Mouse (Mus musculus): ENCODE results near the gene Fam184a. TPM values are rescaled to one million over a fixed set of nuclear protein-coding genes. Genes with fewer than 3 reads are reported as not detected.

Fam184a gene
- polyA plus RNA-seq, 1 experiment from 2014 or later = 7.9 TPM

DNA sequence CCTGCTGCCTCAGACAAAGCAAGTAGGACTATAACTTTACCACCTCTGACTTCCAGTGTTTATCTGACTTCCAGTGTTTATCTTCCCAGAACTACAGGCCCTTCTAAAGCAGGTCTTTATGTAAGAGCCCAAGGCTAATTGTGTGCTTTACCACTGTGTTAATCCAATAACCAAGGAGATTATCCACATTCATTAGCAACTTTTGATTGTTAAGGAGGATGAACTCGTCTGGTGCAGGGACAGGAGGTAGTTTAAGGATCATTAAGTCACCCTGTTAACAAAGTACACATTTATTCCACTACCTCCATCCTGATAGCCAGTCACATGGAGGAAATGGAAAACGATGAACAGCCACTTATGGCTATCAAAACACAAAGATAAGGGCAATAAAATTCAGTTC is 25.6 kb downstream of the Fam184a start:
- no peaks in the 10 kb centered on the region for H3K4me1 ChIP-seq (ENCODE audit: control insufficient read depth, insufficient read depth, low read length)
- no peak overlapping the region for H3K27ac ChIP-seq (ENCODE audit: low read depth, low read length)
- ATAC-seq (ENCODE audit: insufficient read depth, low FRiP score, low TSS enrichment) = no peak
- H3K27me3 ChIP-seq (ENCODE audit: control insufficient read depth, insufficient read depth, low read length) = no peaks in the 10 kb centered on the region
- H3K4me2 ChIP-seq (ENCODE audit: low read depth) = no peak overlapping the region
- H3K9me3 ChIP-seq (ENCODE audit: control insufficient read depth, low read length) = no peaks in the 10 kb centered on the region
- WGBS = 56% methylated on average over 2 of the region's 2 CpGs
- H3K36me3 ChIP-seq (ENCODE audit: control insufficient read depth, insufficient read depth, low read length) = no peaks in the 10 kb centered on the region
- H3K9ac ChIP-seq (ENCODE audit: low read length) = no peak overlapping the region
- no peak overlapping the region for H3K4me3 ChIP-seq (ENCODE audit: low read depth, low read length)
- no peak for DNase-seq (ENCODE audit: low spot score)

DNA sequence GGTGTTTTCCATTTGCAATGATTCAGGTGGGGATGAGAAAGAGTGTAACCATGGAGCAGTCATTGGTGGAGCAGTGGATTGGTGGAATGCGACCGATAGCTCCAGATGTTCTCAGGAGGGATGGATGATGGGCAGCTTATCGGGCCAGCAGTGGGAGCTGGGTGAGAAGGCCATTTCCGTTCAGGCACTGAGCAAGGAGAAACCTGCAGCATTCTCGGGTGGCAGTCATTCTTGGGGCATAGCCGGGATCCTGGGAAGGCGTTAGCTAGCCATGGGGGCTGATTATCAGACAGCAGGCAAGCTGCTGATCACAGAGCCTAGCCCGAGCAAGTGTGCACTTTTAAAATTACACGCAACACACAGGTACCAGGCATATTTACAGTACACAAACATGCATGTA is 46.4 kb downstream of the Fam184a start:
- no peak overlapping the region for H3K4me2 ChIP-seq (ENCODE audit: low read depth)
- no peak overlapping the region for H3K9ac ChIP-seq (ENCODE audit: low read length)
- no peak overlapping the region for H3K4me3 ChIP-seq (ENCODE audit: low read depth, low read length)
- 91% methylated on average over 9 of the region's 9 CpGs for WGBS
- H3K9me3 ChIP-seq (ENCODE audit: control insufficient read depth, low read length) = no peaks in the 10 kb centered on the region
- H3K36me3 ChIP-seq (ENCODE audit: control insufficient read depth, insufficient read depth, low read length) = no peaks in the 10 kb centered on the region
- H3K27me3 ChIP-seq (ENCODE audit: control insufficient read depth, insufficient read depth, low read length) = no peaks in the 10 kb centered on the region
- ATAC-seq (ENCODE audit: insufficient read depth, low FRiP score, low TSS enrichment) = no peak
- H3K4me1 ChIP-seq (ENCODE audit: control insufficient read depth, insufficient read depth, low read length) = no peaks in the 10 kb centered on the region
- H3K27ac ChIP-seq (ENCODE audit: low read depth, low read length) = no peak overlapping the region
- DNase-seq (ENCODE audit: low spot score) = no peak

DNA sequence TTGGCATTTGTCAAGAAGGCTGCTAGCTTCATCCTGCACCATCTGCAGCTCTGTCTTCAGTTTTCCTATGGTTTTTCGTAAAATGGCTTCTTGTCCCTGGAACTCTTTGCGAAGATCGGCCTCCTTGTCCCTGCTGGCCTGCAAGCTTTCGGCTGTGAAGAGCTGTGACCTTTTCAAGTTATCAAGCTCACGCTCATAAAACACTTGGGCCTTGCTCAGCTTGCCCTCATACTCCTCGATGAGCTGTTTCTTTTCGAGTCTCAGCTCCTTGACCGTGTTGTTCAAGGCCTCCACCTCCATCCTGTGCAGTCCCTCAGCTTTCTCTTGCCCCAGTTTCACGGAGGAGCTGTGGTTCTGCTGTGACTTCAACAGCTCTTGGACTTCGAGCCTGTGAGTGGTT is 52.4 kb downstream of the Fam184a start:
- no peaks in the 10 kb centered on the region for H3K9me3 ChIP-seq (ENCODE audit: control insufficient read depth, low read length)
- H3K27ac ChIP-seq (ENCODE audit: low read depth, low read length) = no peak overlapping the region
- no peaks in the 10 kb centered on the region for H3K36me3 ChIP-seq (ENCODE audit: control insufficient read depth, insufficient read depth, low read length)
- H3K9ac ChIP-seq (ENCODE audit: low read length) = no peak overlapping the region
- no peaks in the 10 kb centered on the region for H3K4me1 ChIP-seq (ENCODE audit: control insufficient read depth, insufficient read depth, low read length)
- no peak for DNase-seq (ENCODE audit: low spot score)
- H3K4me3 ChIP-seq (ENCODE audit: low read depth, low read length) = no peak overlapping the region
- no peak overlapping the region for H3K4me2 ChIP-seq (ENCODE audit: low read depth)
- no peaks in the 10 kb centered on the region for H3K27me3 ChIP-seq (ENCODE audit: control insufficient read depth, insufficient read depth, low read length)
- 90% methylated on average over 10 of the region's 10 CpGs for WGBS
- no peak for ATAC-seq (ENCODE audit: insufficient read depth, low FRiP score, low TSS enrichment)

DNA sequence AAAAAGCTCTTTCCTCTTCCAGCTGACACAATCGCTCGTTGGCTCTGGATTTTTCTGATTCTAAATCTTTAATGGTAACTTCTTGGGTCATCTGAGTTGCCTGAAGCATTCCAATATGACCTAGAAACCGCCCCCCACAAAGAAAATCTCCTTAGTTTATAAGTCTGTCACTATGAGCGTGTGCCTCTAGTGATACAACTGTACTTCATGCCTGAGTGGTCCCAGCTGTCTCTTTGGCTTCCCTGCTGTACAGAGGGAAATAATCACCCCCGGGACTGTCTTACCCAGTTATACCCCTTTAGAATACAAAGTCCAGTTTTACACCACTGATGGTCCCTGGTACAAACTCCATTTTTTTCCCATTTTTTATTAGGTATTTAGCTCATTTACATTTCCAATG is 56.2 kb downstream of the Fam184a start:
- H3K27ac ChIP-seq (ENCODE audit: low read depth, low read length) = no peak overlapping the region
- no peaks in the 10 kb centered on the region for H3K27me3 ChIP-seq (ENCODE audit: control insufficient read depth, insufficient read depth, low read length)
- ATAC-seq (ENCODE audit: insufficient read depth, low FRiP score, low TSS enrichment) = no peak
- H3K36me3 ChIP-seq (ENCODE audit: control insufficient read depth, insufficient read depth, low read length) = no peaks in the 10 kb centered on the region
- no peak overlapping the region for H3K4me3 ChIP-seq (ENCODE audit: low read depth, low read length)
- no peak overlapping the region for H3K9ac ChIP-seq (ENCODE audit: low read length)
- no peaks in the 10 kb centered on the region for H3K4me1 ChIP-seq (ENCODE audit: control insufficient read depth, insufficient read depth, low read length)
- DNase-seq (ENCODE audit: low spot score) = no peak
- 83% methylated on average over 5 of the region's 5 CpGs for WGBS
- H3K4me2 ChIP-seq (ENCODE audit: low read depth) = no peak overlapping the region
- no peaks in the 10 kb centered on the region for H3K9me3 ChIP-seq (ENCODE audit: control insufficient read depth, low read length)

DNA sequence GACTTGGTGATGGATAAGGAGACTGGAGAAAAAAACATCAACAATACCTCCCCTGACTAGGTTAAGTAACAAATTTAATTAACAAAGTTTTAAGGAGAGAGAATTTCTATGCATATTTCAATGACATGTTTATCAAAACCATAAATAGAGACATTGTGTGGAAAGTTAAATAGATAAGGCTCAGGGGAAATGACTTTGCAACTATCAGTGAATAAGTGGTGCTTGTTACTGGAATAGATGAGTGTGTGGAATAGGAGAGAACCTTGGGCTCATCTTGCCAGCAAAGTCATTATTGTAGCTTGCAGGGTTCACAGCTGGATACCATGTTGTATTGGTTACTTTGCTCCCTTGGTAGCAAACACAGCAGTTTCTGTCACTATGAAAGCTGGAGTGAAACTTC is 59.7 kb downstream of the Fam184a start:
- DNase-seq (ENCODE audit: low spot score) (no peak), ATAC-seq (ENCODE audit: insufficient read depth, low FRiP score, low TSS enrichment) (no peak)
- H3K9ac ChIP-seq (ENCODE audit: low read length) = no peak overlapping the region
- no peaks in the 10 kb centered on the region for H3K36me3 ChIP-seq (ENCODE audit: control insufficient read depth, insufficient read depth, low read length)
- H3K27ac ChIP-seq (ENCODE audit: low read depth, low read length) = no peak overlapping the region
- H3K9me3 ChIP-seq (ENCODE audit: control insufficient read depth, low read length) = no peaks in the 10 kb centered on the region
- H3K4me3 ChIP-seq (ENCODE audit: low read depth, low read length) = no peak overlapping the region
- H3K4me1 ChIP-seq (ENCODE audit: control insufficient read depth, insufficient read depth, low read length) = no peaks in the 10 kb centered on the region
- H3K27me3 ChIP-seq (ENCODE audit: control insufficient read depth, insufficient read depth, low read length) = no peaks in the 10 kb centered on the region
- H3K4me2 ChIP-seq (ENCODE audit: low read depth) = no peak overlapping the region

DNA sequence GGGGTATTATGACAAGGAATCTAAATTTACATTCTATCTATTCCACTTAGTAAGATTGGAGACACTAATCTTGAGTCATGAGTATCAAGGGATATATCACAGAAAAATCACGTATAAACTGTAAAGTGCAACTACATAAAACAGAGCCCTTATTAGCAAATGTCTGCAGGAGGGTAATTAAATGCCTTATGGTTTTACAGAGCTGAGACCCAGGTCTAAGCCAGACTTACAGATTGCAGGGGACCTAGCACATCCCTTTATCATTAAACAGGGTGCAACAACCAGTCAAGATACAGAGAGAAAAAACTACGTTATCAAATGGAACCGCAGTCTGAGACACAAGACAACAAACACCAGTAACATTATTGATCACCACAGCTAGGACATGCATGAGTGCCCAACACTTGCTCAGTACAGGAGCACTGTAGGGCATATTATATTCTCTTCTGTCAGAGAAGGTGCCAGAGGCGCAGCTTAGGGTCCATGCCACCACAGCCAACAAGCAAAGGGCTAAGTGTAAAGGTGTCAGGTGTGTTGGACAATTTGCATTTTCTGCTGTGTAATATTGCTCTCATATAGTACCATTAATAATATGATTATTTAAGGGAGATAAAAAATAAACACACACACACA is 61.9 kb downstream of the Fam184a start:
- Histone ChIP-seq H3K9ac (ENCODE audit: low read length) (no peak overlapping the region), H3K27me3 (ENCODE audit: control insufficient read depth, insufficient read depth, low read length) (no peaks in the 10 kb centered on the region), H3K4me3 (ENCODE audit: low read depth, low read length) (no peak overlapping the region), H3K36me3 (ENCODE audit: control insufficient read depth, insufficient read depth, low read length) (no peaks in the 10 kb centered on the region), H3K4me1 (ENCODE audit: control insufficient read depth, insufficient read depth, low read length) (no peaks in the 10 kb centered on the region), H3K27ac (ENCODE audit: low read depth, low read length) (no peak overlapping the region), H3K4me2 (ENCODE audit: low read depth) (no peak overlapping the region), H3K9me3 (ENCODE audit: control insufficient read depth, low read length) (no peaks in the 10 kb centered on the region)
- DNase-seq (ENCODE audit: low spot score) = no peak
- WGBS = 86% methylated on average over 4 of the region's 4 CpGs
- peak; percentile 53; the same call in 1 of the 2 replicates for ATAC-seq (ENCODE audit: insufficient read depth, low FRiP score, low TSS enrichment)

DNA sequence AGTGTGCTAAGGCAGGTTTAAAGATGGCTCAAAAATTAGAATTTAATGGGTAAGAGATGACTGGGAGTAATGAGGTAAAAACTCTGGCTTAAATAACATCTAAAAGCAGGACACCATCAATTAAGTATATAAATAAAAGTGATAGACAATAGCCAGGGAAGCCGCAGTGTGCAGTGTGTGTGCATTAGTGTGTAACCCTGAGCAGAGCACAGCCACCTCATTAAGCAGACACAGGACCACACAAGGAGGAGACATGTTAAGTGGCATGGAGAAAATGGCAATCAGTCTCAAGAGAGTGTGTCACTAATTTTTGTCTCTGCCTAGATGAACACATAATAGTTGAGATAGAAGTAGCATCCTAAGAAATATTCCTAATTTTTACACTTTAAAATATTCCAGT is 62.4 kb downstream of the Fam184a start:
- ATAC-seq (ENCODE audit: insufficient read depth, low FRiP score, low TSS enrichment) = no peak
- H3K4me2 ChIP-seq (ENCODE audit: low read depth) = no peak overlapping the region
- H3K4me1 ChIP-seq (ENCODE audit: control insufficient read depth, insufficient read depth, low read length) = no peaks in the 10 kb centered on the region
- no peaks in the 10 kb centered on the region for H3K9me3 ChIP-seq (ENCODE audit: control insufficient read depth, low read length)
- H3K4me3 ChIP-seq (ENCODE audit: low read depth, low read length) = no peak overlapping the region
- H3K27me3 ChIP-seq (ENCODE audit: control insufficient read depth, insufficient read depth, low read length) = no peaks in the 10 kb centered on the region
- WGBS = 75% methylated on average over 1 of the region's 1 CpGs
- H3K27ac ChIP-seq (ENCODE audit: low read depth, low read length) = no peak overlapping the region
- H3K36me3 ChIP-seq (ENCODE audit: control insufficient read depth, insufficient read depth, low read length) = no peaks in the 10 kb centered on the region
- no peak for DNase-seq (ENCODE audit: low spot score)
- H3K9ac ChIP-seq (ENCODE audit: low read length) = no peak overlapping the region

DNA sequence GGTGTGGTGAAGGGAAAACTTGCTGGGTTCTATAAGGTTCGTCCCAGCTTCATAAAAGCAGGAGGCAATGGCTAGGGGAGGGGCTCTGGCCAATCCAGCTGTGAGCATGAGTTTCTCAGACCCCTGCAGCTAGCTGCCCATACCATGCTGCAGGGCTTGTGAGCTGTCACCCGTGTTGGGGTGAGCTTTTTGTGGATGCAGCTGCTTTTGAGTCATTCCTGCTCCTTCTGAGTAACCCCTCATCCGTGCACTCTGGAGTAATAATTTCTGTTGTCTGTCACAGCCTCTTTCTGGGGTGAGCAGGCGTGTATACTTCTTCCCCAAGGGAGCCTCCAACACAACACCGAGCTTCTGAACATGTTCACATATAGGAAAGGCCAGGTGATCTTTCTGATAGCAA is 63.0 kb downstream of the Fam184a start:
- no peak for ATAC-seq (ENCODE audit: insufficient read depth, low FRiP score, low TSS enrichment)
- 61% methylated on average over 5 of the region's 5 CpGs for WGBS
- no peaks in the 10 kb centered on the region for H3K4me1 ChIP-seq (ENCODE audit: control insufficient read depth, insufficient read depth, low read length)
- no peak for DNase-seq (ENCODE audit: low spot score)
- no peaks in the 10 kb centered on the region for H3K36me3 ChIP-seq (ENCODE audit: control insufficient read depth, insufficient read depth, low read length)
- no peaks in the 10 kb centered on the region for H3K27me3 ChIP-seq (ENCODE audit: control insufficient read depth, insufficient read depth, low read length)
- no peaks in the 10 kb centered on the region for H3K9me3 ChIP-seq (ENCODE audit: control insufficient read depth, low read length)
- H3K9ac ChIP-seq (ENCODE audit: low read length) = no peak overlapping the region
- no peak overlapping the region for H3K27ac ChIP-seq (ENCODE audit: low read depth, low read length)
- no peak overlapping the region for H3K4me3 ChIP-seq (ENCODE audit: low read depth, low read length)
- H3K4me2 ChIP-seq (ENCODE audit: low read depth) = no peak overlapping the region

DNA sequence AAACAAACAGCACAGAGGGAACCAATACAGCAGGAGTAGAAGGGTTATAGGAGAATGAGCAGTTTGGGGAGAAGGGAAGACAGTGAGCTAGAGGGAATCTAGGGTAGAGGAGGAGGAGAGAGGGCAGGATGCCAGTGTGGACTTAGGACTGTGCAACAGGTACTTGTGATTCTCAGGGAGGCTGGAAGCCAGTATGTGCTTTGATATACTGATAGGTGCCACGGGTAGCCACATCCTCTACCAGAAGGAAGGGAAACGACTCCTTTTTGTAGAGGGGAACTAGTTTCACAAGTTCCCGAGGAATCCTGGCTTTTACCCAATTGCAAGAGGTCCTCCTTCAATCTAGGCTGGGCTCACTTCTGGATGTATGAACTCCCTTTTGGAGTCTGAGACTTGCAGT is 65.1 kb downstream of the Fam184a start:
- H3K9ac ChIP-seq (ENCODE audit: low read length) = no peak overlapping the region
- no peaks in the 10 kb centered on the region for H3K4me1 ChIP-seq (ENCODE audit: control insufficient read depth, insufficient read depth, low read length)
- H3K36me3 ChIP-seq (ENCODE audit: control insufficient read depth, insufficient read depth, low read length) = no peaks in the 10 kb centered on the region
- no peak for ATAC-seq (ENCODE audit: insufficient read depth, low FRiP score, low TSS enrichment)
- H3K4me2 ChIP-seq (ENCODE audit: low read depth) = no peak overlapping the region
- 73% methylated on average over 3 of the region's 3 CpGs for WGBS
- no peak overlapping the region for H3K27ac ChIP-seq (ENCODE audit: low read depth, low read length)
- no peaks in the 10 kb centered on the region for H3K27me3 ChIP-seq (ENCODE audit: control insufficient read depth, insufficient read depth, low read length)
- no peaks in the 10 kb centered on the region for H3K9me3 ChIP-seq (ENCODE audit: control insufficient read depth, low read length)
- no peak for DNase-seq (ENCODE audit: low spot score)
- no peak overlapping the region for H3K4me3 ChIP-seq (ENCODE audit: low read depth, low read length)

Data from neural tube, embryonic 11.5 days (tissue).